Mouse (Mus musculus) urinary bladder, adult 2 months (tissue): ENCODE data around the gene Caskin2. TPM values are rescaled to one million over a fixed set of nuclear protein-coding genes. Genes with fewer than 3 reads are reported as not detected.
A peak's percentile ranks its signal among the peaks of the same experiment; 100 is the strongest.

Source experiments
- DNase-seq: peaks from one replicate; pipeline ENCODE4 v3.0.0; 2022; ENCODE audit warnings: low spot score
- polyA plus RNA-seq: library from polyadenylated mRNA; depleted of rRNA; stranded (reverse); fragments of >200 nt; gene quantifications from 2 replicates; pipeline ENCODE4 v1.2.3, GENCODE M21; 2012

The Caskin2 gene
- polyA plus RNA-seq, 1 experiment: 20.6 TPM

DNA sequence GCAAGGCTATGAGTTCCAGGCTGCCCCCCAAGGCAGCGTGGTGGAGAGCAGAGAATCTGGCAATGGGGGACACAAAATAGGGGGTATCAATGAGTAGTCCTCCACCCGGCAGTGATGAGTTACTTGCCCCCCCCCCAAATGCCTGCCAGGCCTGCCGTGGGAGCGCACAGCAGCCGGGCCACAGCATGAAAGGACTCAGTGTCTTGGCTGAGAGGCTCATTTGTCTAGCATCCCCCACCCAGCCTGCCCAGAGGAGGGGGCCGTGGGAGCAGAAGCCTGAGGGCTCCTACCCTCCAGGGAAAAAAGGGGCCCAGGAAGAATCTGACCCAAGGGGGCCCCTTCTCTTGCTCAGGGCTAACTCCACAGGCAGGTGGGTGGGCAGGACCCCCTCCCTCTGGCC lies 6.1 kb downstream of the Caskin2 start:
- DNase-seq: no peak

DNA sequence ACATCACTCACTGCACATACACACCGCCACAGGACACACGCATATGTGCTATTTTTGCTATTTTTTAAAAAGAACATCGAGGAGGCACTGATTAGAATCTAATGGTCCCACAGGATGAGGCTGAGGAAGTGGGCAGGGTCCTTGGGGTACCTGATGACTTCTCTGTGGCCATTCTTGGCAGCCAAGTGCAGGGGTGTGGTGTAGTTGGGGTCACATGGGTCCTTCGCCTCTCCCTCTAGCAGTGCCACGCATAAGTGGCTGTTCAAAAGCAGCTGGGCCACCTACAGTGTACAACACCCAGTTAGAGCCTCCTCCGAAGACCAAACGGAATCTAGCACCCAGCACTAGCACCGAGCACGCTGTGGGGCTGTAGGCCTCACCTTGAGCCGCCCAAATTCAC lies 7.3 kb downstream of the Caskin2 start:
- no peak for DNase-seq

DNA sequence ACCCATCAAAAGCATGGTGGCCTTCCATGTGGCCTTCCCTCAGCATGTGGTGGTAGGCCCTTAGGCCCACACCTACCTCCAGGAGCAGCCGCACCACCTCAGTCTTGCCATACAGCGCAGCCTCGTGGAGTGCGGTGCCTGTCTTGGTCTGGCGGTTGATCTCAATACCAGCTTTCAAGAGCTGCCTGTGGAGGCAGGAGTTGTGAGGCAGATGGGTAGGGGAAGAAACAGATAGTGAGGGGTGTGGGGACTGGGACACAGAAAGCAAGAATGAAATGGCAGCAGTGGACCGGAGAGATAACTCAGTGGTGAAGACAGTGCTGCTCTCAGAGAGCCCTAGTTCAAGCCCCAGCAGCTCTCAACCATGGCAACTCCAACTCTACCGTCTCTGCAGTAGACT lies 8.4 kb downstream of the Caskin2 start:
- DNase-seq: no peak

DNA sequence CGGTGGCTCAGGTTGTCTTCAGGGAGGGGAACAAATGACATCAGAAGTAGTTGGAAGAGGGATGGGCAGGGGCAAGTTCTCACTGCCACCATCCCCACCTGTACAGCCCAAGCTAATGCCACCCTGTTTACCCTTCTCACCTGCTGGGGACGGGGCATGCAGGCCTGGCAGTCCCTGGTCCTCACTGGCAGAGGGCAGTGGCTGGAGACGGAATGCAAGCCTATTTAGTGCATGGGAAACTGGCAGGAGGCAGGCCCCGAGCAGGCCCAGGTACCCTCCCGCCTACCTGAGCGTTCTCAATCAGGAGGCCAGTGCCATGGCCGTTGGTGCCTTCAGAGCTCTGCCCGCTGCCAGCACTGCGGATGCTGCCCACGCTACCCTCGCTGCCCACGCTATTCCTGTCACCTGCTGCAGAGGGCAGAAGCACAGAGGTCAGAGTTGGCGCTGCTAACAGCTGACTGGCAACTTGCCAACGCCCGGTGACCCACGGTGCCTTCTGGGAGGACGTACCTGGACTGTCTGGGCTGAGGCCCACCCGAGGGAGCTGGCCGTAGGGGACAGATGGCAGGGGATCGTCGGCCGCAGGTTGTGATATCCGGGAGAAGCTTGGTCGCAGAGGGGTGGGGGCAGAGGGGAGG lies 10.2 kb downstream of the Caskin2 start:
- DNase-seq: no peak

DNA sequence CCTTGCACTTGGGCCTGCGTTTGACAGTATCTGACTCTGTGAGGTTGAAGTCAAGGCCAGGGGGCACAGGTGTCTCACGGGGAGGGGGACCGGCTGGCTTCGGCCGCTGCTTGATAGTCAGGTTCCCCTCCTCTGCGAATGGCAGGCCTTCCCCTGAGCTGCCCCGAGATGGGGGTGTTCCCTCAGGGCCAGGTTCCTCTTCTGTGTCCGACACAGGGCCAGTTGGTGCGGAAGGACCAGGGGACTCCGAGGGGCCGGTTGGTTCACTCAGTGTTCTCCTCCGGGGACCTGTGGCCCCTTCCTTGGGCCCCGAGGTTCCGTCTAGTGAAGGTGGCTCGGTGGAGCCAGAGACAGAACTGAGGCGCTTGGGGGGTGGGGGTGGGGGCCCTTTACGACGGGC lies 12.5 kb downstream of the Caskin2 start:
- DNase-seq: no peak

DNA sequence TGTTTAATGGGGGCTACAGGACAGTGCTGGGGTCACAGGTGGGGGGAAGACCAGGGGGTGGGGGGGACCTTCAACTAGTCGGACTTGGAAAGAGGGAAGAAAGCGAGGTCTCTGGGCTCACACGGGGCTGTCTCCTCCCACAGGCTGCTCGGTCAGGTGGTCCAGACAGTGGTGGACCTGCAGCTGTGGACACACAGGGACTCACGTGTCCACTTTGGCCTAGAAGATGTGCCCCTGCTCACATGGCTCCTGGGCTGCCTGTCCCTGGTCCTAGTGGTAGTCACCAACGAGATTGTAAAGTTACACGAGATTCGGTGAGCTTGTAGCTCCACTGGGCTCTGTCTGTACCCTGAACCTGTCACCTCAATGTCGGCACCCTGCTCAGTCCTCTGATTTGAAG lies 15.8 kb downstream of the Caskin2 start:
- DNase-seq: no peak

DNA sequence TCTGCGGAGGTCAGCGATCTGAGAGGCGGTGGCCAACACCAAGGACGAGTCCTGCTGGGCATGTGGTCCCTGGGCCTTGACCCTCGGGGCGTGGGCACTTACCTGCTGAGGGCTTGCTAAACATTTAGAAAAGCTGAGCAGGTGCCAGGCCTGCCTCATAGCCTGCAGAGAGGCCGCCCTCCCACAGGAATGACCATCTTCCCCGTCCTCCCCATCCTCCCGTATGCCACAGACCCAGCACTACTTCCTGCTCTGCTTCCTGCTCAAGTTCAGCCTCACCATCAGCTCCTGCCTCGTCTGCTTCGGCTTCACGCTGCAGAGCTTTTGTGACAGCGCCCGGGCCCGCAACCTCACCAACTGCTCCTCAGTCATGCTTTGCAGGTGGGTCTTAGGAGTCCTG lies 16.5 kb downstream of the Caskin2 start:
- DNase-seq: no peak

DNA sequence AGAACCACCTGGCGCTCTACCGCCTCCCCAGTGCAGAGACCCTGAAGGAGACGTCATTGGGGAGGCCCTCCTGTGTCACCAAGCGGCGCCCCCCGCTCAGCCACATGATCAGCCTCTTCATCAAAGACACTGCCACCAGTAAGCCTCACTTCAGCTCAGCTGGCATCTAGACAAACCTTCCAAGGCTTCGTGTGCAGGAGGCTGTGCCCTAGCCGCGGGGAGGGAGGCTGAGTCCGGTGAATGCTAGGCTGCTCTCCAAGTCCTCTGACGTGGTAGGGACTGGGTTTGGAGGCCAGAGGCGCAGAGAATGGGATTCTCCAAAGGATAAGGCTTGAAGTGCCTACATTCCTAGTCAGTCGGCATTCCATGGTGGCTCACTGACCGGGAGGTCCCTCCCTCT lies 21.1 kb downstream of the Caskin2 start:
- no peak for DNase-seq

DNA sequence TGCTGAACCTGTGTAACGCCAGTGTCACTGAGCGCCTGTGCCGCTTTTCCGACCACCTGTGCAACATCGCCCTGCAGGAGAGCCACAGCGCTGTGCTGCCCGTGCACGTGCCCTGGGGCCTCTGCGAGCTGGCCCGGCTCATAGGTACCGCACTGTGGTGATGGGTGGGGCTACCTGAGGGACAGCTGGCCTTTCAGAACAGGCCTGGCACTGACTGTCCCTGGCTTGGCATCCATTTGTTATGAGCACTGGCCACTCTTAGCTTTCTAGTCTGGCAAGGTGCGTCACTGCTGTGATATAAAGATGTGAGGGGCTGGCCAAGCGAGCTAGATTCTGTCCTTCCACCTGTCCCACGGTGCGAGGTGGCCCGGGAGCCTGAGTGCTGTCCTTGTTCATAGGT lies 21.5 kb downstream of the Caskin2 start:
- no peak for DNase-seq

DNA sequence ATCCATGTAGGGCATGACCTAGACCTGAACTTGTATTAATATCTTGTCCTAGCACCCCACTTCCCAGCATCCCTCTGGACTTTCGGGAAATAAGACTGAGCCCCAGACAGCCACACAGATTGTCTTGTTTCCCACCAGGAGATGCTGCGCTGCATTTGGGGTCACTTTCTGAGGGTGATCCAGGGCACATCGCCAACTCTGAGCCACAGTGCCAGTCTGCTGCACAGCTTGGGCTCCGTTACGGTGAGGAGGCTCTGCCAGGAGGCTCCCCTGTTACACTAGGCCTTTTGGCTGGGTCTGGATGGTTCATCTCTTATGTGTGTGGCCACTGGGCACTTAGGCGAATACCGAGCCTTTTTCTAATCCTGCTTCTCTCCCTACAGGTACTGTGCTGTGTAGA lies 23.7 kb downstream of the Caskin2 start:
- DNase-seq: no peak

DNA sequence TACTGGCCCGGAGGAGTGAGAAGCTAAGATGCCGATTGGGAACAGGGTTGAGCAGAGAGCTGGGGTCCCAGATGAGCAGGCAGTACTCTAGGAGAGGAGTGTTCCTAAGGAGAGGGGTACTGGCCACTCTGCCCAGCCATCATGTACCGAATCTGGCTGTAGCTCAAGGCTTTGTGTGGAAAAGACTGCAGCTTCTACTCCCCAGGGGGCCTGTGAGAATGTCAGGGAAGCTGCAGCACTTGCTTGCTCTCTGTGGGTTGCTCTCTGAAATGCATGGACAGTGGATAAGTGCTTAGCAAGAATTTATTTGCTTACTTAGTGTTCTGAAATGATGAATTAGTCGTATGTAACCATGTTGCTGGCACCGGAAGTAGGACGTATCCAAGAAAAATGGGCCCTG lies 27.0 kb downstream of the Caskin2 start:
- DNase-seq: no peak

DNA sequence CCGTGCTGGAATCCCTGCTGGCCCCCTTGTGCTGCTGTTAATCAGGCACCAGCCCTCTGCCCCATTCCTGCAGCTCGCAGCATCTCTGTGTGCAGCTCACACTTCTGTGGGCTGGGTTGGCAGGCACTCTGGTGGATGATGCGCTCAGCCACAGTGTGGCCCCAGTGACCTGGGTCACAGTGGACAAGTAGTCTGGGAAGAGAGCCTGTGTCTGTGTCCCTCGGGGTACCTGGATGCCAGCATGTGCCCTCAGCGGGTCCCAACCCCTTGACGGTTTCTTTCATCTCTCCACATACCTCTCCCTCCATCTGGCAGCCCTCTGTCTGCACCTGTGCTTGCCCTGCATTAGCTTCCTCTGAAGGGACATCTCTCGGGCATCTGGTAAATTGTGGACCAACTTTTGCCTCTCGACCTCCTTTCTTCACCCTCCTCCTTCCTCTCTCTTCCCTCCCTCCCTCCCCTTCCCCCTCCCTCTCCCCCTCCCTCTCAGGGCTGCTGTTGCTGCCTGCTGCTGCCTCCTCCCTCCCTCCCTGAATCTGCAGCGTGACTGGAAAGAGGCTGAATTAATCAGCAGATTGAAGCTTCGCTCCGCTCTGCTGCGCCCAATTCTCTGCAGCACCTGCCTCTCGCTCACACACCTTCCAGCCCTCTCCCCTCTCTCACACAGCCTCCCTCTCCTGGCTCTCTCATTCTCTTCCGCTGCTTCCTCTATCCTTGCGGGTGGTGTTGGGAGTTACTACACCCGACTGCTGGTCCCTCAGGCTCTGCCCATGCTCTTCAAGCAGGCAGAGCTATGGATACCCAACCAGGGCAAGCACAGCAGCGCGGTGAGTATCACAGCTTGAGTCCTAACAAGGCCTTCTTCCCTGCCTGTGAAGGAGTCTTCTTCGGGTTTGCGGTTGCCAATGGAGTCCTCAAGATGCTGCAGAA lies 33.0 kb downstream of the Caskin2 start:
- DNase-seq: peak; percentile 21

DNA sequence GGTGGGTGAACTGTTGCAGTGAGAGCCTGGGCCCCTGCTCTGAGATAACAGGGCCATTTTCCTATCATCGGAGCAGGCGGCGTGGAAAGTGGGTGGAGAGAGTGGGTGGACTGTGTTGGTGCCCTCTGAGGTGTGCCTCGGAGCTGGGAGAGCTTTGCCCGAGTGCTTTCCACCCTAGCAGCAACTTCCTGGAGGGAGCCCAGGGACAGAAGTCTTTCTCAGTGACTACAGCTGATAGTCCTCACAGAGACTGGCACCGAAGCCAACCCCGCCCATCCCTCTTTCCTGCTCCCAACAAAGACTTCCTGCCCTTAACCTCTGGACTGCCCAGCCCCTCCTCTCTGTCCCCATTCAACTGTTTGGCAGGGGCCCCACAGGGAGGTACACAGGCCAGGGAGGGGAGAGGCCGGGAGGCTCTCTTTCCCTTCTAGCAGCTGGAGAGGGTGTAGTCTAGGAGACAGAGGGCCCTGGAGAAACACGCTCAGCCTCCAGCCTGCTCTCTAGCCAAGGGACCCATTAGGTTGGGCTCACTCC lies 34.3 kb downstream of the Caskin2 start:
- peak; percentile 60 for DNase-seq

DNA sequence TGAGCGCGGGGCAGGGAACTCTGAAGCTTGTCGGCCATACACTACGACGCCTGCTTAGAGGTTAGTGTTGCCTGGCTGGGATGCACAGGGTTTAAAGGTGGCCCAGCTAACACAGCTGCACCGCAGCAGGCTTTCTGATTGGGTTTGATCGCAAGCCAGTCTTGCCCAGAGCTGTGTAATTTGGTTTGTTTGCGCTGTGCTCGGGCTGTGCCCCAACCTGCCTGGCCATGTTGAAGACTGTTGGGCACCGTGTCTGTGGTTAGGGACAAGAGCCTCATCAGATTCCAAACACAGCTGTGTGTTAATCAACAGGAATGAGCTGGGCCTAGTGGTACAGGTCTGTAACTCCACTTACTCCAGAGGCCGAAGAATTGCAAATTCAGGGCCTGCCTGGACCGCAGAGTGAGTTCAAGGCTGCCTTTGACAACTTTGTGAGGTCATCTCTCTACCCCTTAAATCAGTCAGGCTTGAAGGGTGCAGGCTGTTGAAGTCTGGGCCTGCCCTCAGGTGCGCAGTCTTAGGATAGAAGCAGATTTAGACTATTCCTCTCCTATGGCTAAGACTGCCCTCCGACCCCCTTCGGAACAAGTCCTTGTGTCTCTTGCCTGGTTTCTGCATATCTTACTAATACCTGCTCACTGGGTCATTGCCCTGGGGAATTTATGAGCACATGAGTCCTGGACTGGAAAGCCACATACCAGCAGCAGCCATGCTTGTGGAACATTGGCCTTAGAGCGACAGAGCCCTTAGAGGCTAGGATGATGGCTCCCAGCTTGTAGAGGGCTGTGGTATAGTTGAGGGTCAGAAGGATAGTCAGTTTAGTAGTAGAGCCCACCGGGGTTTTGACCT lies 35.7 kb downstream of the Caskin2 start:
- peak; percentile 78 for DNase-seq

DNA sequence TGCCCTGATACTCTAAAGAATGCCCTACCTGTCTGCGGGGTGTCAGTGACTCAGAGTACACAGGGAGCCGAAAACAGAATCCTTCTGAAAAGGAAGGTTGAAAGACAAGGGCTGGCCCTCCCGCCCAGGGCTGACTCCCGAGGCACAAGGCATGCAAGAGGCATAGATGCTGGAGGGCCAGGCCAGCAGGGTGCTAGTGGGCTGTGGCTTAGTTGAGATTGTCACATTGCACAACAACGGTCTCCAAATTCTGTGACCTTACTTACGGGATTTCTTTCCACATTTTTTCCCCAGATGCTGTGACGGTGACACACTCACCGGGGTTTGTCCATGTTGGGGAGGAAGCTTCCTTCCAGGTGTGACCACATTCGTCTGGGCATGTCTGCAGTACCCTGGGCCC lies 36.5 kb downstream of the Caskin2 start:
- peak; percentile 19 for DNase-seq

DNA sequence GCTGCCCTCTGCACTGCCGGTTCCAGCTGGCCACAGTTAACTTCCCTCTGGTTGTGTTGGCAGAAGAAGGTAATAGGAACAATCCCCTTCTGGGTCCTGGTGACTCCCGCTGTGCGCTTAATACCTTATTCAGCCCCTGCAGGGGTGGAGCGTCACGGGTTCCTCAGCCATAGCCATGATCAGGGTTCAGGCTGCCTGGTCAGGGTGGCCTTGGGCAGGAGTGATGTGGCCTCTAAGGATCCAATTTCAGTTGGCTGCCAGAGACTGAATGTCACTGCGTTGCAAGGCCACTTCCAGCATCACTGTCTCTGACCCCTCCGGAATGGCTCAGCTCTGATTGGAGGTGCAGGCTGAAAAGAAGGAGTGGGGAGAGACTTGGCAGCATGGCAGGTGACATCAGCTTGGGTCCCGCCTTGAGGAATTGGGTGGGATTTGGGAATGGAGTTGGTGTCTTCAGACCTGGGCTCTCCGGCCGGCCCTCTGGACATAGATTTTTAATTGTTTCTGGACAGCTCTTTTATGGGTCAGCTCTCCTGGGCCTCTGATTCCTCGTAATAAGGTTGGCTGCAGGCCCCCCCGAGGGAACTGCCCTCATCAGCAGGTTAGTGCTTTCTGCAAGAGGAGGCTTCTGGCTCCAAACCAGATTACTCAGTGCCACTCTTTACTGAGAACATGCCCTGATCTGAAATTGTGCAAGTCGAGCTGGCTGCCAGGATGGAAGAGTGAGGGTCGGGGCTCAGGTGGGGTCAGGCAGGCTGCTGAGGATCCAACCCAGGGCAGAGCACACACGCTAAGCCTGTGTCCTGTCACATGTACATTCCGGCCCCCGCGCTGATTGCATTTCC lies 37.4 kb downstream of the Caskin2 start:
- peak; percentile 33 for DNase-seq

DNA sequence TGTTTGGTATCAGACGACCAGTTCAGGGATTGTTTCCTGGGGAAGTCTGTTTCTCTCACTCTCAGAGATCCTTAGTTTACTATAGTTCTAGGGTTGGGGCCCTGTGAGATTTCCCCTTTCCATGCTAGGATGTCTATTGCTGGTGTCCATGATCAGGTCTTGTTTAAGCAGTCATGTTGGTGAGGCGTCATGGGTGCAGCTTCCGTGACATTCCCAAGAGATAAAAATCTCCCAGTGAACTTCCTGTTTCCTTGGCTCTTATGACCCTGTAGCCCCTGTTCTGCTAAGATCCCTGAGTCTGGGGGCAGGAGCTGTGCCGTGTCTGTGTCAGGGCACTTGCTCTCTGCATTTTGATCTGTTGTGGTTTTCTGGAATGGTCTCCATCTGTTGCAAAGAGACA lies 38.8 kb downstream of the Caskin2 start:
- DNase-seq: peak; percentile 11

DNA sequence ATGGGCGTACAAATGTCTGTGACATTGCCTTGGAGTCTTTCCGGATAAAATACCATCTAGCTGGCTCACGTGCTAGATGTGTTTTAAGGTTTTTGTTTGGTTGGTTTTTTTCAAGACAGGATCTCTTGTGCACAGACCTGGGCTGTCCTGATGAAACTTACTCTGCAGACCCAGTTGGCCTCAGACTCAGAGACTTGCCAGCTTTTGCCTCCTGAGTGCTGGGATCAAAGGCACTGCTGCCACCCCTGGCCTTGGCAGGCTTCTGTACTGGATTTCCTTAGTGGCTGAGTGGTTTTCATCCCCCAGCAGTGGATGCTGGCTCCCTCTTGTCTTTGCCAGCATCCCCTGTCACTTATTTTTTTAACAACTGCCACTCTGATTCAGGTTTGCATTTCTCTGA lies 44.5 kb downstream of the Caskin2 start:
- no peak for DNase-seq

DNA sequence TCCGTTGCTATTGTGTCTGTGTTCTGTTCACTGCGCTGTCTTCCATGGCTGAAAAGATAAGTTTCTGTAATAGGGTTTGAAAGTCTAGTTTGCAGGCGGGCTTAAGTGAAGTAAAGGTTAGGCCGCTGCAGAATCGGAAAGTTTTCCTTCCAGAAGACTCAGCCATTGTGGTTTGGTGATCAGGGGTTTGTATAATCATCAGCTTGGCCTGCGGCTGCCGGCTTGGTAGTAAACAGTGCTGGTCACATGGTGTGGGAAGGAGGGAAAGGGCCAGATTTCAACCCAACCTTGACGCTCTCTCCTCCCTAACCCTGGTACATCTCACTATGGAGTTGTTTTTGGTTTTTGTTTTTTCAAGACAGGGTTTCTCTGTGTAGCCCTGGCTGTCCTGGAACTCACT lies 46.5 kb downstream of the Caskin2 start:
- no peak for DNase-seq

DNA sequence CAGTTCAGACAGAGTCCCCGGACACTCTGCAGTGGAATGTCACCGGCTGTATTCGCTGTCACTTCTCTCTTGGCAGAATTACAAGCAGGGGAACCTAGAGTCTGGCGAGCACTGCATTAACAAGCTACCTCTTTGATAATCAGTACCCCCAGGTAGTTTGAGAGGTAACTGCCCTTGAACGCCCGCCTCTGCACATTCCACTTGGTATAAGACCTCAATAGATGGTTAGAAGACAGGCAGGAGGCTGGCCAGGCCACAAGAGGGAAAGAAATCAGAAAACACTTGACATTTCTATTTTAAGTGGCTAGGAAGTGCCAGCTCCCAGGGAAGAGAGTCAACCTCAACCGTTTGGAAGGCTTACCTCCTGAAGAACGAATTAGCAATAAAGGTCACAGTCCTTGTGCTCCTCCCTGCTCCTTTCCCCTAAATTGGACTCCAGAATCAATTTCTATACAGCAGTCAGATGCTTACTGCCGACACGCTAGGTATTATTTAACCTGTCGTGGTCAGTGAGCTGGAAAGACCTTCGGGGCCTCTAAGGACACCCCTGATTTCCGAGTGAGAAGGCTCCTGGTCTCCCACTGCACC lies 47.0 kb downstream of the Caskin2 start:
- DNase-seq: no peak

DNA sequence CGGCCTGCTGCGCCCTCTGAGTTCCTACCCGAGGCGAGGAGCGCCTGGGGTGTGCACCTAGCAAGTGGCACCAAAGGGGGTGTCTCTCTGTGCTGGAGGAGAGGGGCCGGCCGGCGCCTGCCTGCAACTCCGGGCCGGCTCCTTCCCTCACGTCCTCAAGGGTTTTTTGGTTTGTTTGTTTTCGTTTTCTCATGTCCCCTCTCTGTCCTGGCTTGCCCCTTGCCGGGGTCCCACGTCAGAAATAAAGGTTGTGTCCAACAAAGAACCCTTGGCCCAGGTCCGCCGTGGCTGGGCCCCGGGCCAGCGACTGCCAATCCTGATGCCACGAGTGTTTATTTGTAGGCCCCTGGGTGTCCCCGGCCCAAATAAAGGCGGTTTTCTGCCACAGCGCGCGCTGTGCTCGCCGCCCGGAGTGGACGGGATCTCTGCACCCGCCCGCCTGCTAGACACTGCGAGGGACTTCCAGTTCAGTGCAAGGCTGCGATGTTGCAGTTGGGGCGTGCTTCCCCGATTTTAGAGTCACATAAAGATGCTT lies 47.8 kb downstream of the Caskin2 start:
- no peak for DNase-seq
